Mouse (Mus musculus) midbrain, embryonic 12.5 days (tissue): ENCODE measurements around the gene Prrt3. TPM values are rescaled to one million over a fixed set of nuclear protein-coding genes. Genes with fewer than 3 reads are reported as not detected.

ENCODE experiments used
- ATAC-seq: fragments of 200-750 bp; cut with Nextera tagmentation; 2 replicates; pipeline ENCODE4 v1.8.0; 2017; ENCODE audit warnings: low read depth, moderate TSS enrichment, moderate library complexity; ENCODE audit not compliant: low FRiP score
- H3K27ac ChIP-seq: fragments of 300-500 bp; sonication (generic); replicated peaks from 2 replicates; pipeline ENCODE4 v1.5.1; 2016; ENCODE audit warnings: mild to moderate bottlenecking
- H3K27me3 ChIP-seq: fragments of 300-500 bp; sonication (generic); 2 replicates; pipeline ENCODE4 v1.6.1; 2016; ENCODE audit warnings: mild to moderate bottlenecking
- H3K36me3 ChIP-seq: fragments of 300-500 bp; sonication (generic); 2 replicates; pipeline ENCODE4 v1.6.1; 2016
- H3K4me1 ChIP-seq: fragments of 300-500 bp; sonication (generic); 2 replicates; pipeline ENCODE4 v1.6.1; 2016
- H3K4me2 ChIP-seq: fragments of 300-500 bp; sonication (generic); replicated peaks from 2 replicates; pipeline ENCODE4 v1.6.1; 2016; ENCODE audit warnings: mild to moderate bottlenecking, moderate library complexity
- H3K4me3 ChIP-seq: fragments of 300-500 bp; sonication (generic); 2 replicates; pipeline ENCODE4 v1.5.1; 2016; ENCODE audit warnings: mild to moderate bottlenecking
- H3K9ac ChIP-seq: fragments of 300-500 bp; sonication (generic); replicated peaks from 2 replicates; pipeline ENCODE4 v1.6.1; 2016; ENCODE audit warnings: mild to moderate bottlenecking, moderate library complexity
- H3K9me3 ChIP-seq: fragments of 300-500 bp; sonication (generic); 2 replicates; pipeline ENCODE4 v1.6.1; 2016; ENCODE audit warnings: mild to moderate bottlenecking
- WGBS: fragments of 180-500 bp; shearing (Covaris S2); methylation state at CpG from one replicate; pipeline ENCODE4 v1.1.7; 2016; 5-methylcytosine and 5-hydroxymethylcytosine counted together
- polyA plus RNA-seq: library from polyadenylated mRNA; unstranded; fragments of >200 nt; fragmentation: Nextera tagmentation; extraction: Ambion mirVana; gene quantifications from 2 replicates; pipeline ENCODE4 v1.2.1, GENCODE M21; 2016

Gene Prrt3
- 2.5 and 2.8 TPM in 2 replicates for polyA plus RNA-seq

GRCm38 (mm10) chr6:113501388-113502084 is at the start of gene Prrt3:
Gene Prrt3 (minus strand): TSS chr6:113501931.
- peaks cover 26% of the 10 kb centered on the region for H3K27me3 ChIP-seq
- ATAC-seq: peak; percentile 66
- H3K27ac ChIP-seq: 0 out of 2 replicates have a peak within 1 kb of the TSS, but pooled peaks have one; percentile 36
- peak within 1 kb of the TSS; percentile 55 for H3K4me3 ChIP-seq
- 3% methylated on average over 32 of the region's 32 CpGs for WGBS
- peaks cover 12% of the 10 kb centered on the region for H3K4me1 ChIP-seq
- peak within 1 kb of the TSS; percentile 60 for H3K9ac ChIP-seq
- no peaks in the 10 kb centered on the region for H3K9me3 ChIP-seq
- peak within 1 kb of the TSS; percentile 74 for H3K4me2 ChIP-seq
- H3K36me3 ChIP-seq: no peaks in the 10 kb centered on the region

- 0 out of 2 replicates have a peak, but pooled peaks cover under 1% of the 10 kb centered on the region for H3K36me3 ChIP-seq
- H3K27me3 ChIP-seq: no peaks in the 10 kb centered on the region
- no peak overlapping the region for H3K9ac ChIP-seq
- ATAC-seq: no peak
- no peaks in the 10 kb centered on the region for H3K4me1 ChIP-seq
- WGBS: 96% methylated on average over 9 of the region's 12 CpGs
- H3K9me3 ChIP-seq: no peaks in the 10 kb centered on the region
- no peak overlapping the region for H3K4me2 ChIP-seq
- H3K4me3 ChIP-seq: no peak overlapping the region
- no peak overlapping the region for H3K27ac ChIP-seq
Measured at GRCm38 (mm10) chr6:113543906-113544481, 42.3 kb upstream of the Prrt3 start.

GRCm38 (mm10) chr6:113541610-113542009 is 39.9 kb upstream of the Prrt3 start:
- Histone ChIP-seq H3K27ac (no peak overlapping the region), H3K4me3 (no peak overlapping the region), H3K9me3 (no peaks in the 10 kb centered on the region), H3K9ac (no peak overlapping the region), H3K27me3 (no peaks in the 10 kb centered on the region), H3K4me1 (no peaks in the 10 kb centered on the region), H3K4me2 (no peak overlapping the region), H3K36me3 (peaks cover 3% of the 10 kb centered on the region; the same call in 1 of the 2 replicates)
- no peak for ATAC-seq
- 92% methylated on average over 6 of the region's 6 CpGs for WGBS

- 87% methylated on average over 7 of the region's 7 CpGs for WGBS
- H3K4me2 ChIP-seq: no peak overlapping the region
- H3K9me3 ChIP-seq: no peaks in the 10 kb centered on the region
- H3K36me3 ChIP-seq: peaks cover 10% of the 10 kb centered on the region
- ATAC-seq: no peak
- H3K4me1 ChIP-seq: peaks cover 15% of the 10 kb centered on the region
- H3K27me3 ChIP-seq: no peaks in the 10 kb centered on the region
- no peak overlapping the region for H3K27ac ChIP-seq
- no peak overlapping the region for H3K9ac ChIP-seq
- H3K4me3 ChIP-seq: no peak overlapping the region
Measured at GRCm38 (mm10) chr6:113534886-113535285, 33.2 kb upstream of the Prrt3 start.

GRCm38 (mm10) chr6:113531840-113532404 is 30.2 kb upstream of the Prrt3 start:
- H3K9ac ChIP-seq: peak overlapping the region; percentile 75; the same call in 1 of the 2 replicates
- H3K36me3 ChIP-seq: peaks cover 19% of the 10 kb centered on the region
- H3K9me3 ChIP-seq: no peaks in the 10 kb centered on the region
- H3K4me3 ChIP-seq: peak overlapping the region; percentile 87
- peaks cover 17% of the 10 kb centered on the region for H3K4me1 ChIP-seq
- no peak overlapping the region for H3K27ac ChIP-seq
- no peaks in the 10 kb centered on the region for H3K27me3 ChIP-seq
- ATAC-seq: no peak
- 7% methylated on average over 7 of the region's 7 CpGs for WGBS
- H3K4me2 ChIP-seq: peak overlapping the region; percentile 80

GRCm38 (mm10) chr6:113530932-113531839 is 29.5 kb upstream of the Prrt3 start, which contains the start of the genes Emc3 and Fancd2:
Gene Emc3 (minus strand): TSS chr6:113531652.
Gene Fancd2 (plus strand): TSS chr6:113531682.
- Histone ChIP-seq H3K9ac (peak within 1 kb of the TSS; percentile 75), H3K4me3 (peak within 1 kb of the TSS; percentile 87), H3K27me3 (no peaks in the 10 kb centered on the region), H3K27ac (peak within 1 kb of the TSS; percentile 73), H3K9me3 (no peaks in the 10 kb centered on the region), H3K4me2 (peak within 1 kb of the TSS; percentile 80), H3K4me1 (peaks cover 17% of the 10 kb centered on the region), H3K36me3 (peaks cover 18% of the 10 kb centered on the region; the same call in 1 of the 2 replicates)
- ATAC-seq: peak; percentile 94
- WGBS: under 1% methylated on average over 47 of the region's 47 CpGs

- H3K9me3 ChIP-seq: no peaks in the 10 kb centered on the region
- 94% methylated on average over 8 of the region's 8 CpGs for WGBS
- no peak overlapping the region for H3K4me2 ChIP-seq
- no peak for ATAC-seq
- H3K4me3 ChIP-seq: no peak overlapping the region
- no peak overlapping the region for H3K9ac ChIP-seq
- H3K4me1 ChIP-seq: no peaks in the 10 kb centered on the region
- H3K36me3 ChIP-seq: peaks cover 64% of the 10 kb centered on the region
- H3K27ac ChIP-seq: no peak overlapping the region
- no peaks in the 10 kb centered on the region for H3K27me3 ChIP-seq
Measured at GRCm38 (mm10) chr6:113523420-113523819, 21.7 kb upstream of the Prrt3 start.

GRCm38 (mm10) chr6:113522310-113522709 is 20.6 kb upstream of the Prrt3 start:
- Histone ChIP-seq H3K9ac (no peak overlapping the region), H3K4me2 (no peak overlapping the region), H3K4me3 (no peak overlapping the region), H3K27ac (no peak overlapping the region), H3K4me1 (no peaks in the 10 kb centered on the region), H3K9me3 (no peaks in the 10 kb centered on the region), H3K36me3 (peaks cover 67% of the 10 kb centered on the region), H3K27me3 (no peaks in the 10 kb centered on the region)
- WGBS: 85% methylated on average over 1 of the region's 1 CpGs
- ATAC-seq: no peak

GRCm38 (mm10) chr6:113517434-113518080 is 15.8 kb upstream of the Prrt3 start:
- Histone ChIP-seq H3K4me1 (no peaks in the 10 kb centered on the region), H3K4me3 (no peak overlapping the region), H3K36me3 (peaks cover 94% of the 10 kb centered on the region), H3K9me3 (no peaks in the 10 kb centered on the region), H3K4me2 (no peak overlapping the region), H3K27me3 (no peaks in the 10 kb centered on the region), H3K9ac (no peak overlapping the region), H3K27ac (no peak overlapping the region)
- 94% methylated on average over 8 of the region's 8 CpGs for WGBS
- no peak for ATAC-seq

- no peak for ATAC-seq
- Histone ChIP-seq H3K27ac (no peak overlapping the region), H3K4me3 (no peak overlapping the region), H3K27me3 (no peaks in the 10 kb centered on the region), H3K9ac (no peak overlapping the region), H3K4me2 (no peak overlapping the region), H3K36me3 (peaks cover 66% of the 10 kb centered on the region), H3K4me1 (no peaks in the 10 kb centered on the region), H3K9me3 (no peaks in the 10 kb centered on the region)
- WGBS: 96% methylated on average over 3 of the region's 3 CpGs
Measured at GRCm38 (mm10) chr6:113514600-113514999, 12.9 kb upstream of the Prrt3 start.

- H3K36me3 ChIP-seq: peaks cover 59% of the 10 kb centered on the region
- 94% methylated on average over 6 of the region's 6 CpGs for WGBS
- no peak for ATAC-seq
Measured at GRCm38 (mm10) chr6:113513944-113514343, 12.2 kb upstream of the Prrt3 start.

More at GRCm38 (mm10) chr6:113513944-113514343, 12.2 kb upstream of the Prrt3 start:
- no peaks in the 10 kb centered on the region for H3K9me3 ChIP-seq
- no peak overlapping the region for H3K4me3 ChIP-seq
- no peaks in the 10 kb centered on the region for H3K4me1 ChIP-seq
- H3K4me2 ChIP-seq: no peak overlapping the region
- H3K27me3 ChIP-seq: no peaks in the 10 kb centered on the region
- H3K27ac ChIP-seq: no peak overlapping the region
- H3K9ac ChIP-seq: no peak overlapping the region
